Mouse (Mus musculus): ENCODE results near the gene Plscr3. TPM values are rescaled to one million over a fixed set of nuclear protein-coding genes. Genes with fewer than 3 reads are reported as not detected.

The Plscr3 gene
- total and polyA plus RNA-seq, 3 experiments = 2.5 to 15.3 (median 2.9) TPM

DNA sequence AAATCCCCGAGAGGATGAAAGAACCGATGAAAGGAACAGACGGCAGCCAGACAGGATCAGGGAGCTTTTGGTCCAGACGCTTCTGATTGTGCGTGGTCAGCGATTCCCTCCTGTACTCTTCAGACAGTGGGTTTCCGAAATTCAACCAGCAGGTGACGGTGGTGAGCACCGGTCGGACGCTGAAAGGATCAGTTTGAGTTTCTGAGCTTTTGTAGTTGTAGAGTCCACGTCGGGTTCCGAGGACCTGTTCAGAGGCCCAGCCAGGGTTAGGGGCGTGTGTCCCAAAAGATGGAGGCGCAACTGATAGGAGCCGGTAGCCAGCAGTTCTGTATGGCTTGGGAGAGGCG lies 34.3 kb downstream of the Plscr3 start (continued):
- TF ChIP-seq TCF12 (IDR thresholded peaks at IDR 0.05; ENCODE audit: low read depth, low read length) = no peak
- peak; percentile 99 for TF ChIP-seq MAFK (IDR thresholded peaks at IDR 0.05; ENCODE audit: insufficient replicate concordance, low read length)
- TF ChIP-seq GABPA (IDR thresholded peaks at IDR 0.05; ENCODE audit: insufficient replicate concordance, low read depth, low read length) = no peak
- TF ChIP-seq HCFC1 (IDR thresholded peaks at IDR 0.05; ENCODE audit: low read depth, low read length) = no peak; the same call in 1 of the 2 replicates
- TF ChIP-seq IRF4 (IDR thresholded peaks at IDR 0.05; ENCODE audit: low read depth, low read length) = peak; percentile 21; the same call in 1 of the 2 replicates
- TF ChIP-seq RCOR1 (conservative IDR thresholded peaks at IDR 0.05; ENCODE audit: low read depth, low read length) = no peak
- TF ChIP-seq NELFE (IDR thresholded peaks at IDR 0.05; ENCODE audit: low read depth, low read length) = no peak
- TF ChIP-seq CTCF (conservative IDR thresholded peaks at IDR 0.05 in 1 of 2, IDR thresholded peaks at IDR 0.05 in 1 of 2; ENCODE audit: low read depth in 2 of 2, low read length in 2 of 2) = peak; percentile 89 to 92

DNA sequence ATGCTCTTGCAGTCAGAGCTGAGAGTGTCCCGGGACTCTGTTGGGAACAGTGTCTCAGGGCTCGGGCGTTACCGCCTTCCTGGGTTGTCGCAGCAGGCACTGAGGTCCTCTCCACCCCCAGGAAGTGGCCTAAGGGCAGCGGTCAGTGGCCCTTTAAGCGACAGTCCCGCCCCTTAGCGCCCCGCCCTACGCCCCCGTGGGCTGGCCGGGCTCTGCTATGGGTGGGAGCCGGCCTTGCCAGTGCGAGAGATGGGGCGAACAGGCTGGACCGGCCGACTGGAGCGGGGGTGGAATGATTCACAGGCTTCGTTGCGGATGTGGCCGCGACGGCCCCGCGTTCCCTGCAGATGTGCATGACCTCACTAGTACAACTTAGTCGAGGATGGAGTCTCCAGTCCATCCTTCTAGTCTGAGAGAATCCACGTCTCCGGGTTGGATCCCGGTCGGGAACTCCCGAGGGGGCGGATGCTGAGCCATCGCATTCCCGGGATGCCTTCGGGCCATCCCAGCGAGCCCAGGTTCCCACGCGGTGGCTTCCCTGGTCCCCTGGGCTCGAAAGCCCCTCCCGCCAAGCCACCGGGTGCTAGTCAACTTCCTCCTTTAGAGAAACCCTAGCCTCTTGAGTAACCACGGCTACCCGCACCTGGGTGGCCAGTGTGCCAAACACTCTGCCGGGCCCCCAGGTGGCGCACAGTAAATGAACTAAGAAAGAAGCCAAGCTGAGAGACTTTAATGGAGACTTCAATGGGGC lies 34.9 kb downstream of the Plscr3 start, which contains the start of gene Kctd11:
Kctd11 (minus strand) TSS at position 554 of the 751 bp plus-strand sequence.
- H3K9me3 ChIP-seq (replicated peaks; ENCODE audit: low read length) = peaks cover 10% of the 10 kb centered on the region
- H3K27ac ChIP-seq (ENCODE audit: insufficient read depth, low read depth) = peak within 1 kb of the TSS; percentile 63
- H3K4me2 ChIP-seq (ENCODE audit: insufficient read depth, low read depth, poor library complexity, severe bottlenecking) = peak within 1 kb of the TSS; percentile 41
- no peaks in the 10 kb centered on the region for H3K79me2 ChIP-seq (replicated peaks; ENCODE audit: control insufficient read depth, extremely low read depth, insufficient read depth, poor library complexity, severe bottlenecking)
- peaks cover 21 to 56% of the 10 kb centered on the region in 2 experiments for H3K4me1 ChIP-seq (ENCODE audit: control insufficient read depth in 1 of 2, insufficient read depth in 2 of 2)
- DNase-seq (ENCODE audit: extremely low read depth) = peak; percentile 95
- in situ Hi-C loops (cut with MboI; ENCODE audit: low pct_ligation_motif_present, low pct_unique_long_range_greater_than_20kb, low sequenced_read_pairs) = loop anchor here (5.0 kb wide), 1 partner anchor 36 kb away; no protein-coding TSS in a partner anchor
- peak within 1 kb of the TSS; percentile 56 for H3K9ac ChIP-seq (ENCODE audit: insufficient read depth, low read depth)
- H3K36me3 ChIP-seq (replicated peaks in 1 of 2; ENCODE audit: control insufficient read depth in 1 of 2, insufficient read depth in 1 of 2, low read length in 1 of 2) = peaks cover 18 to 60% of the 10 kb centered on the region in 2 experiments
- H3K27me3 ChIP-seq (replicated peaks) = no peaks in the 10 kb centered on the region
- dilution Hi-C loops (cut with MboI; ENCODE audit: extremely low pct_ligation_motif_present, extremely low pct_unique_long_range_greater_than_20kb, low sequenced_read_pairs) = no loop called here
- peak within 1 kb of the TSS; percentile 50 to 74 (median 57) for H3K4me3 ChIP-seq (replicated peaks in 1 of 3; ENCODE audit: low read depth in 2 of 3, low read length in 2 of 3, poor library complexity in 1 of 3)
- TF ChIP-seq GABPA (IDR thresholded peaks at IDR 0.05; ENCODE audit: insufficient replicate concordance, low read depth, low read length) (no peak), MXI1 (IDR thresholded peaks at IDR 0.05; ENCODE audit: low read depth, low read length) (peak; percentile 66), USF1 (IDR thresholded peaks at IDR 0.05; ENCODE audit: low read depth, low read length) (no peak), E2F4 (IDR thresholded peaks at IDR 0.05; ENCODE audit: insufficient replicate concordance, low read depth, low read length) (no peak), KAT2A (IDR thresholded peaks at IDR 0.05; ENCODE audit: insufficient replicate concordance, low read length) (no peak), HCFC1 (IDR thresholded peaks at IDR 0.05; ENCODE audit: low read depth, low read length) (peak; percentile 50), TCF12 (IDR thresholded peaks at IDR 0.05; ENCODE audit: low read depth, low read length) (peak; percentile 78), TBP (conservative IDR thresholded peaks at IDR 0.05; ENCODE audit: low read depth, low read length) (0 out of 2 replicates have a peak, but pooled peaks have one; percentile 19), RCOR1 (conservative IDR thresholded peaks at IDR 0.05; ENCODE audit: low read depth, low read length) (no peak), ELF1 (IDR thresholded peaks at IDR 0.05; ENCODE audit: low read depth, low read length) (peak; percentile 90), IRF4 (IDR thresholded peaks at IDR 0.05; ENCODE audit: low read depth, low read length) (peak; percentile 69), ETS1 (conservative IDR thresholded peaks at IDR 0.05; ENCODE audit: low read depth, low read length) (no peak), USF2 (conservative IDR thresholded peaks at IDR 0.05; ENCODE audit: low read depth, low read length) (no peak), PAX5 (IDR thresholded peaks at IDR 0.05; ENCODE audit: low read length) (no peak), SMC3 (IDR thresholded peaks at IDR 0.05; ENCODE audit: low read depth, low read length) (peak; percentile 88), CHD2 (IDR thresholded peaks at IDR 0.05; ENCODE audit: low read length) (no peak), POLR2A (IDR thresholded peaks at IDR 0.05; ENCODE audit: low read depth, low read length) (peak; percentile 86), NRF1 (IDR thresholded peaks at IDR 0.05; ENCODE audit: low read depth, low read length) (peak; percentile 19; the same call in 1 of the 2 replicates), MAX (IDR thresholded peaks at IDR 0.05; ENCODE audit: low read length) (peak; percentile 78; the same call in 1 of the 2 replicates), JUND (conservative IDR thresholded peaks at IDR 0.05; ENCODE audit: low read depth, low read length) (no peak), EP300 (IDR thresholded peaks at IDR 0.05; ENCODE audit: low read length) (peak; percentile 32; the same call in 1 of the 2 replicates), MYC (IDR thresholded peaks at IDR 0.05; ENCODE audit: low read depth, low read length) (0 out of 2 replicates have a peak, but pooled peaks have one; percentile 36), UBTF (IDR thresholded peaks at IDR 0.05; ENCODE audit: low read depth, low read length) (peak; percentile 22), NELFE (IDR thresholded peaks at IDR 0.05; ENCODE audit: low read depth, low read length) (peak; percentile 74), MAFK (IDR thresholded peaks at IDR 0.05; ENCODE audit: insufficient replicate concordance, low read length) (no peak), MEF2A (IDR thresholded peaks at IDR 0.05; ENCODE audit: borderline replicate concordance, low read depth, low read length) (peak; percentile 65; the same call in 1 of the 2 replicates), CTCF (conservative IDR thresholded peaks at IDR 0.05 in 1 of 2, IDR thresholded peaks at IDR 0.05 in 1 of 2; ENCODE audit: low read depth in 2 of 2, low read length in 2 of 2) (peak in 1 of 2 experiments; percentile 89; a peak in 2 of 4 replicates), ZKSCAN1 (IDR thresholded peaks at IDR 0.05; ENCODE audit: borderline replicate concordance, low read depth, low read length) (no peak), BHLHE40 (IDR thresholded peaks at IDR 0.05; ENCODE audit: low read depth, low read length) (peak; percentile 50), POLR2AphosphoS2 (IDR thresholded peaks at IDR 0.05; ENCODE audit: low read depth, low read length) (no peak), CHD1 (IDR thresholded peaks at IDR 0.05; ENCODE audit: low read depth, low read length) (no peak), JUN (IDR thresholded peaks at IDR 0.05; ENCODE audit: insufficient read depth, low read depth, low read length) (no peak), ZNF384 (IDR thresholded peaks at IDR 0.05; ENCODE audit: low read depth, low read length) (no peak), MAZ (IDR thresholded peaks at IDR 0.05; ENCODE audit: low read depth, low read length) (peak; percentile 89)
